ENCODE assay signal across 9 mouse cellular contexts in genomic region chr6:113495071-113495675, GRCm38 (mm10). TPM values are rescaled to one million over a fixed set of nuclear protein-coding genes. Genes with fewer than 3 reads are reported as not detected.
DNase-seq lines count a peak whose midpoint lies in the region; ATAC-seq and TF ChIP-seq lines count a peak whose summit lies in the region.
"Had no signal": no experiment of that assay in that cellular context is flagged by ENCODE, and none has a peak within 500 bp of the region (broad histone marks: within the 10 kb centered on the region; RNA-seq: fewer than 3 reads in every experiment).

No protein-coding gene starts in this region.

- H3K27me3 ChIP-seq in kidney, postnatal 0 days (ENCODE audit: insufficient read depth, low read length): no peaks in the 10 kb centered on the region
- H3K27me3 ChIP-seq in embryonic facial prominence, embryonic 11.5 days (ENCODE audit: control insufficient read depth, insufficient read depth, low read length): peaks cover 15% of the 10 kb centered on the region
- H3K27me3 ChIP-seq in hindbrain, embryonic 11.5 days (ENCODE audit: control insufficient read depth, insufficient read depth, low read length): peaks cover 6% of the 10 kb centered on the region
- peaks cover 6% of the 10 kb centered on the region for H3K27me3 ChIP-seq in midbrain, embryonic 11.5 days (ENCODE audit: control insufficient read depth, insufficient read depth, low read length)

- peak overlapping the region; percentile 63 for H3K9ac ChIP-seq in kidney, postnatal 0 days (ENCODE audit: low read depth, low read length)
- H3K9ac ChIP-seq in embryonic facial prominence, embryonic 11.5 days (replicated peaks; ENCODE audit: low read length): 0 out of 2 replicates have a peak overlapping the region, but pooled peaks have one; percentile 6
- 0 out of 2 replicates have a peak overlapping the region, but pooled peaks have one; percentile 24 for H3K9ac ChIP-seq in hindbrain, embryonic 11.5 days (ENCODE audit: low read depth, low read length)
- 0 out of 2 replicates have a peak overlapping the region, but pooled peaks have one; percentile 51 for H3K9ac ChIP-seq in midbrain, embryonic 11.5 days (ENCODE audit: low read length)

- H3K9me3 ChIP-seq in kidney, postnatal 0 days (replicated peaks; ENCODE audit: low read length): no peaks in the 10 kb centered on the region
- H3K9me3 ChIP-seq in embryonic facial prominence, embryonic 11.5 days (replicated peaks; ENCODE audit: control insufficient read depth, low read length): no peaks in the 10 kb centered on the region
- H3K9me3 ChIP-seq in hindbrain, embryonic 11.5 days (ENCODE audit: control insufficient read depth, low read length): no peaks in the 10 kb centered on the region
- no peaks in the 10 kb centered on the region for H3K9me3 ChIP-seq in midbrain, embryonic 11.5 days (ENCODE audit: control insufficient read depth, low read length)

- H3K4me2 ChIP-seq in kidney, postnatal 0 days (ENCODE audit: low read length): peak overlapping the region; percentile 67
- H3K4me2 ChIP-seq in embryonic facial prominence, embryonic 11.5 days (ENCODE audit: low read depth, low read length): no peak overlapping the region; the same call in 1 of the 2 replicates
- peak overlapping the region; percentile 37 for H3K4me2 ChIP-seq in hindbrain, embryonic 11.5 days (replicated peaks; ENCODE audit: low read depth, low read length)
- H3K4me2 ChIP-seq in midbrain, embryonic 11.5 days: peak overlapping the region; percentile 48

- H3K4me3 ChIP-seq in kidney, postnatal 0 days (replicated peaks; ENCODE audit: low read depth, low read length): peak overlapping the region; percentile 39; the same call in 1 of the 2 replicates
- peak overlapping the region; percentile 37; the same call in 1 of the 2 replicates for H3K4me3 ChIP-seq in embryonic facial prominence, embryonic 11.5 days (ENCODE audit: low read depth, low read length)
- H3K4me3 ChIP-seq in hindbrain, embryonic 11.5 days (ENCODE audit: low read depth, low read length): no peak overlapping the region
- peak overlapping the region; percentile 30; the same call in 1 of the 2 replicates for H3K4me3 ChIP-seq in midbrain, embryonic 11.5 days (ENCODE audit: low read depth, low read length)
- H3K4me3 ChIP-seq in lung, adult 2 months (replicated peaks; ENCODE audit: extremely low read depth, low read depth, low read length): no peak overlapping the region

- 0 out of 2 replicates have a peak, but pooled peaks have one; percentile 3 for ATAC-seq in kidney, postnatal 0 days (replicated peaks; ENCODE audit: low FRiP score, low read depth)
- no peak for ATAC-seq in embryonic facial prominence, embryonic 11.5 days (replicated peaks; ENCODE audit: insufficient number of reproducible peaks, low FRiP score, low TSS enrichment, low read depth)
- ATAC-seq in hindbrain, embryonic 11.5 days (ENCODE audit: low FRiP score): peak; percentile 19; the same call in 1 of the 2 replicates
- no peak for ATAC-seq in midbrain, embryonic 11.5 days (ENCODE audit: low FRiP score)

- TF ChIP-seq CTCF in kidney, postnatal 0 days (IDR thresholded peaks at IDR 0.05; ENCODE audit: low read depth): no peak
- no peak for TF ChIP-seq CTCF in lung, adult 2 months (IDR thresholded peaks at IDR 0.05; ENCODE audit: insufficient read depth, low read length)

- no peak for TF ChIP-seq POLR2A in lung, adult 2 months (IDR thresholded peaks at IDR 0.05; ENCODE audit: borderline replicate concordance, extremely low read depth, low read depth, low read length)

- H3K27ac ChIP-seq in kidney, postnatal 0 days: no peak overlapping the region
- no peak overlapping the region for H3K27ac ChIP-seq in embryonic facial prominence, embryonic 11.5 days (replicated peaks; ENCODE audit: low read depth, low read length)
- no peak overlapping the region for H3K27ac ChIP-seq in hindbrain, embryonic 11.5 days (ENCODE audit: low read depth, low read length)
- H3K27ac ChIP-seq in midbrain, embryonic 11.5 days (ENCODE audit: low read depth, low read length): no peak overlapping the region

- DNase-seq in kidney, postnatal 0 days (ENCODE audit: low spot score): no peak
- DNase-seq in kidney, postnatal 14 days: no peak
- DNase-seq in embryonic facial prominence, embryonic 11.5 days (ENCODE audit: low spot score): no peak
- no peak for DNase-seq in hindbrain, embryonic 11.5 days (ENCODE audit: low spot score)
- peak; percentile 88 for DNase-seq in midbrain, embryonic 11.5 days (ENCODE audit: low spot score, missing footprints)
- DNase-seq in spleen, postnatal 36 days (ENCODE audit: low spot score in 2 of 2): no peak
- no peak for DNase-seq in layer of hippocampus, postnatal 25 days (ENCODE audit: extremely low spot score in 1 of 2, low spot score in 1 of 2)
- no peak for DNase-seq in lung, adult 2 months

- WGBS in kidney, postnatal 0 days: 56% methylated on average over 28 of the region's 28 CpGs
- WGBS in embryonic facial prominence, embryonic 11.5 days: 50% methylated on average over 28 of the region's 28 CpGs
- 52% methylated on average over 28 of the region's 28 CpGs for WGBS in hindbrain, embryonic 11.5 days
- 50% methylated on average over 28 of the region's 28 CpGs for WGBS in midbrain, embryonic 11.5 days
- WGBS in lung, adult 2 months: 40% methylated on average over 28 of the region's 28 CpGs

- no peaks in the 10 kb centered on the region for H3K4me1 ChIP-seq in kidney, postnatal 0 days (replicated peaks; ENCODE audit: insufficient read depth, low read length)
- no peaks in the 10 kb centered on the region; the same call in 1 of the 2 replicates for H3K4me1 ChIP-seq in embryonic facial prominence, embryonic 11.5 days (ENCODE audit: control insufficient read depth, insufficient read depth, low read length)
- 0 out of 2 replicates have a peak, but pooled peaks cover 2% of the 10 kb centered on the region for H3K4me1 ChIP-seq in hindbrain, embryonic 11.5 days (replicated peaks; ENCODE audit: control insufficient read depth, insufficient read depth, low read length)
- H3K4me1 ChIP-seq in midbrain, embryonic 11.5 days (ENCODE audit: control insufficient read depth, insufficient read depth, low read length): peaks cover 9% of the 10 kb centered on the region
- no peaks in the 10 kb centered on the region for H3K4me1 ChIP-seq in lung, adult 2 months (ENCODE audit: control insufficient read depth, insufficient read depth, low read length)

- H3K36me3 ChIP-seq in kidney, postnatal 0 days (ENCODE audit: insufficient read depth, low read length): 0 out of 2 replicates have a peak, but pooled peaks cover 4% of the 10 kb centered on the region
- no peaks in the 10 kb centered on the region for H3K36me3 ChIP-seq in embryonic facial prominence, embryonic 11.5 days (replicated peaks; ENCODE audit: control insufficient read depth, insufficient read depth, low read depth, low read length)
- H3K36me3 ChIP-seq in hindbrain, embryonic 11.5 days (ENCODE audit: control insufficient read depth, insufficient read depth, low read length): peaks cover 3% of the 10 kb centered on the region; the same call in 1 of the 2 replicates
- peaks cover 9% of the 10 kb centered on the region for H3K36me3 ChIP-seq in midbrain, embryonic 11.5 days (ENCODE audit: control insufficient read depth, insufficient read depth, low read length)

RNA-seq across cellular contexts. Expression of gene Prrt3, which starts 6.6 kb away (rescaled TPM):
- 0.52 and 0.55 TPM in 2 replicates for polyA plus RNA-seq in kidney, postnatal 0 days (2015; fragmentation: Nextera tagmentation; extraction: Ambion mirVana)
- 0.90 and 1.3 TPM in 2 replicates for polyA plus RNA-seq in embryonic facial prominence, embryonic 11.5 days (2014; fragmentation: Nextera tagmentation; extraction: Ambion mirVana)
- 0.73 and 0.77 TPM in 2 replicates for polyA plus RNA-seq in hindbrain, embryonic 11.5 days (2014; fragmentation: Nextera tagmentation; extraction: Ambion mirVana)
- polyA plus RNA-seq in midbrain, embryonic 11.5 days (2014; fragmentation: Nextera tagmentation; extraction: Ambion mirVana): 0.97 and 1.1 TPM in 2 replicates
- total RNA-seq in layer of hippocampus, postnatal 25 days (2021): 10 to 100 TPM; 54.7 to 57.0 TPM
- 0.24 and 0.27 TPM in 2 replicates for polyA plus RNA-seq in lung, adult 2 months (2012; rRNA removed)
- total RNA-seq: hematopoietic stem cell, adult 5-6 weeks had no signal

RNA-seq across cellular contexts. Expression of gene Creld1, which starts 12.1 kb away (rescaled TPM):
- polyA plus RNA-seq in kidney, postnatal 0 days (2015; fragmentation: Nextera tagmentation; extraction: Ambion mirVana): 25.7 and 28.7 TPM in 2 replicates
- polyA plus RNA-seq in embryonic facial prominence, embryonic 11.5 days (2014; fragmentation: Nextera tagmentation; extraction: Ambion mirVana): 13.1 and 16.2 TPM in 2 replicates
- polyA plus RNA-seq in hindbrain, embryonic 11.5 days (2014; fragmentation: Nextera tagmentation; extraction: Ambion mirVana): 29.6 and 32.6 TPM in 2 replicates
- 29.2 and 29.9 TPM in 2 replicates for polyA plus RNA-seq in midbrain, embryonic 11.5 days (2014; fragmentation: Nextera tagmentation; extraction: Ambion mirVana)
- 100 to 1,000 TPM; 104 to 117 TPM for total RNA-seq in layer of hippocampus, postnatal 25 days (2021)
- 22.9 and 30.4 TPM in 2 replicates for polyA plus RNA-seq in lung, adult 2 months (2012; rRNA removed)

RNA-seq across cellular contexts. Expression of gene Il17rc, which starts 23.9 kb away (rescaled TPM):
- 28.0 and 28.8 TPM in 2 replicates for polyA plus RNA-seq in kidney, postnatal 0 days (2015; fragmentation: Nextera tagmentation; extraction: Ambion mirVana)
- 1.3 and 3.5 TPM in 2 replicates for polyA plus RNA-seq in embryonic facial prominence, embryonic 11.5 days (2014; fragmentation: Nextera tagmentation; extraction: Ambion mirVana)
- 2.7 and 3.2 TPM in 2 replicates for polyA plus RNA-seq in hindbrain, embryonic 11.5 days (2014; fragmentation: Nextera tagmentation; extraction: Ambion mirVana)
- 2.7 and 3.1 TPM in 2 replicates for polyA plus RNA-seq in midbrain, embryonic 11.5 days (2014; fragmentation: Nextera tagmentation; extraction: Ambion mirVana)
- 1 to 10 TPM; 6.0 to 6.3 TPM for total RNA-seq in layer of hippocampus, postnatal 25 days (2021)
- 75.5 and 100.0 TPM in 2 replicates for polyA plus RNA-seq in lung, adult 2 months (2012; rRNA removed)

RNA-seq across cellular contexts. Expression of gene Emc3, which starts 36.3 kb away (rescaled TPM):
- polyA plus RNA-seq in kidney, postnatal 0 days (2015; fragmentation: Nextera tagmentation; extraction: Ambion mirVana): 114 and 118 TPM in 2 replicates
- 83.2 and 85.8 TPM in 2 replicates for polyA plus RNA-seq in embryonic facial prominence, embryonic 11.5 days (2014; fragmentation: Nextera tagmentation; extraction: Ambion mirVana)
- polyA plus RNA-seq in hindbrain, embryonic 11.5 days (2014; fragmentation: Nextera tagmentation; extraction: Ambion mirVana): 90.5 and 90.7 TPM in 2 replicates
- 88.4 and 90.0 TPM in 2 replicates for polyA plus RNA-seq in midbrain, embryonic 11.5 days (2014; fragmentation: Nextera tagmentation; extraction: Ambion mirVana)
- total RNA-seq in layer of hippocampus, postnatal 25 days (2021): 10 to 100 TPM; 76.8 to 85.4 TPM
- polyA plus RNA-seq in lung, adult 2 months (2012; rRNA removed): 42.0 and 51.5 TPM in 2 replicates

RNA-seq across cellular contexts. Expression of gene Fancd2, which starts 36.3 kb away (rescaled TPM):
- polyA plus RNA-seq in kidney, postnatal 0 days (2015; fragmentation: Nextera tagmentation; extraction: Ambion mirVana): 3.0 and 5.1 TPM in 2 replicates
- 14.6 and 17.7 TPM in 2 replicates for polyA plus RNA-seq in embryonic facial prominence, embryonic 11.5 days (2014; fragmentation: Nextera tagmentation; extraction: Ambion mirVana)
- 10.8 and 14.3 TPM in 2 replicates for polyA plus RNA-seq in hindbrain, embryonic 11.5 days (2014; fragmentation: Nextera tagmentation; extraction: Ambion mirVana)
- 13.5 and 15.6 TPM in 2 replicates for polyA plus RNA-seq in midbrain, embryonic 11.5 days (2014; fragmentation: Nextera tagmentation; extraction: Ambion mirVana)
- total RNA-seq in layer of hippocampus, postnatal 25 days (2021): 1 to 10 TPM; 1.4 to 2.3 TPM
- 0.75 and 1.2 TPM in 2 replicates for polyA plus RNA-seq in lung, adult 2 months (2012; rRNA removed)

Comparison
In these comparisons a context has a peak if more than half of its experiments do, and no peak if none do; other contexts are left out.
1. ATAC-seq: peak in kidney, postnatal 0 days (single experiment) and hindbrain, embryonic 11.5 days (single experiment); none in embryonic facial prominence, embryonic 11.5 days (single experiment) and midbrain, embryonic 11.5 days (single experiment).
2. H3K4me3 ChIP-seq: peak in kidney, postnatal 0 days (single experiment), embryonic facial prominence, embryonic 11.5 days (single experiment) and midbrain, embryonic 11.5 days (single experiment); none in hindbrain, embryonic 11.5 days (single experiment) and lung, adult 2 months (single experiment).
3. H3K9ac ChIP-seq: peak in every context shown above with its lines; median percentile 63 in kidney, postnatal 0 days; 51 in midbrain, embryonic 11.5 days; 24 in hindbrain, embryonic 11.5 days; 6 in embryonic facial prominence, embryonic 11.5 days.